Comparison of ENCODE assay signal across 35 mouse cellular contexts in genomic region chr2:19560071-19560470, GRCm38 (mm10). TPM values are rescaled to one million over a fixed set of nuclear protein-coding genes. Genes with fewer than 3 reads are reported as not detected.
DNase-seq lines count a peak whose midpoint lies in the region; ATAC-seq and TF ChIP-seq lines count a peak whose summit lies in the region.
"Had no signal": no experiment of that assay in that cellular context is flagged by ENCODE, and none has a peak within 500 bp of the region (broad histone marks: within the 10 kb centered on the region; RNA-seq: fewer than 3 reads in every experiment).

No protein-coding gene starts in this region.

- H3K27me3 ChIP-seq in kidney, adult 2 months (replicated peaks; ENCODE audit: control insufficient read depth, insufficient read depth, low read length) = no peaks in the 10 kb centered on the region
- H3K27me3 ChIP-seq in kidney, embryonic 15.5 days = no peaks in the 10 kb centered on the region
- no peaks in the 10 kb centered on the region for H3K27me3 ChIP-seq in lung, embryonic 16.5 days (ENCODE audit: control insufficient read depth, insufficient read depth, low read depth, low read length)
- no peaks in the 10 kb centered on the region for H3K27me3 ChIP-seq in liver, postnatal 0 days (ENCODE audit: insufficient read depth, low read length)
- H3K27me3 ChIP-seq: CH12.LX; embryonic facial prominence, embryonic 15.5 days; forebrain, embryonic 15.5 days; heart, embryonic 13.5 days; limb, embryonic 13.5 days; liver, embryonic 13.5 days had no signal

- no peaks in the 10 kb centered on the region for H3K4me1 ChIP-seq in kidney, adult 2 months (ENCODE audit: control insufficient read depth, insufficient read depth, low read length)
- no peaks in the 10 kb centered on the region for H3K4me1 ChIP-seq in kidney, embryonic 15.5 days
- no peaks in the 10 kb centered on the region for H3K4me1 ChIP-seq in lung, embryonic 16.5 days (replicated peaks; ENCODE audit: control insufficient read depth, insufficient read depth, low read length)
- H3K4me1 ChIP-seq in liver, postnatal 0 days (ENCODE audit: insufficient read depth) = no peaks in the 10 kb centered on the region
- H3K4me1 ChIP-seq: embryonic facial prominence, embryonic 15.5 days; forebrain, embryonic 15.5 days; liver, embryonic 13.5 days; midbrain, embryonic 10.5 days had no signal

- TF ChIP-seq CTCF in kidney, adult 2 months (conservative IDR thresholded peaks at IDR 0.05; ENCODE audit: insufficient read depth, insufficient read length, low read depth, low read length) = no peak
- TF ChIP-seq CTCF in liver, postnatal 0 days (IDR thresholded peaks at IDR 0.05; ENCODE audit: low read depth) = no peak

- no peak overlapping the region for H3K4me3 ChIP-seq in kidney, adult 2 months (ENCODE audit: insufficient read depth, low read depth, low read length)
- no peak overlapping the region for H3K4me3 ChIP-seq in kidney, embryonic 15.5 days (replicated peaks)
- no peak overlapping the region for H3K4me3 ChIP-seq in lung, embryonic 16.5 days (ENCODE audit: low read length)
- H3K4me3 ChIP-seq in liver, postnatal 0 days (ENCODE audit: low read depth, low read length) = no peak overlapping the region
- H3K4me3 ChIP-seq: embryonic facial prominence, embryonic 15.5 days; forebrain, embryonic 15.5 days; heart, embryonic 13.5 days; limb, embryonic 13.5 days; liver, embryonic 13.5 days; midbrain, embryonic 10.5 days; myocyte; neural tube, embryonic 13.5 days had no signal

- DNase-seq in kidney, adult 2 months = peak; percentile 72
- DNase-seq in kidney, postnatal 10 days = peak; percentile 6
- no peak for DNase-seq in layer of hippocampus, adult 8-10 months (ENCODE audit: low spot score in 2 of 2)
- no peak for DNase-seq in c-Kit-positive CD71-positive TER-119-positive erythroid progenitor cells, embryonic 14.5 days (ENCODE audit: low spot score)
- no peak for DNase-seq in liver, postnatal 0 days
- DNase-seq: adrenal gland, adult 2 months; B cell, adult 2 months; cerebellum, adult 18-20 months; cerebellum, postnatal 14 days; embryo, embryonic 11 days; gastrocnemius, postnatal 14 days; heart, adult 18-20 months; heart, postnatal 14 days; liver, embryonic 13.5 days; thymus, postnatal 14 days had no signal

- no peaks in the 10 kb centered on the region for H3K9me3 ChIP-seq in kidney, embryonic 15.5 days (replicated peaks)
- no peaks in the 10 kb centered on the region for H3K9me3 ChIP-seq in lung, embryonic 16.5 days (ENCODE audit: control insufficient read depth, low read length)
- no peaks in the 10 kb centered on the region for H3K9me3 ChIP-seq in liver, postnatal 0 days (ENCODE audit: low read length)
- H3K9me3 ChIP-seq: embryonic facial prominence, embryonic 15.5 days; forebrain, embryonic 15.5 days; G1E; heart, embryonic 13.5 days; limb, embryonic 13.5 days; liver, embryonic 13.5 days; midbrain, embryonic 10.5 days; neural tube, embryonic 13.5 days had no signal

- ATAC-seq in kidney, embryonic 15.5 days (replicated peaks; ENCODE audit: low FRiP score) = no peak
- ATAC-seq in lung, embryonic 16.5 days (ENCODE audit: low read depth) = peak; percentile 72
- ATAC-seq in liver, postnatal 0 days = no peak
- ATAC-seq: forebrain, embryonic 15.5 days; hindbrain, postnatal 0 days; intestine, embryonic 16.5 days; midbrain, embryonic 16.5 days had no signal

- H3K36me3 ChIP-seq in kidney, adult 2 months (ENCODE audit: control insufficient read depth, insufficient read depth, low read length) = no peaks in the 10 kb centered on the region
- no peaks in the 10 kb centered on the region for H3K36me3 ChIP-seq in kidney, embryonic 15.5 days
- no peaks in the 10 kb centered on the region for H3K36me3 ChIP-seq in lung, embryonic 16.5 days (ENCODE audit: control insufficient read depth, insufficient read depth, low read length)
- no peaks in the 10 kb centered on the region for H3K36me3 ChIP-seq in liver, postnatal 0 days (replicated peaks; ENCODE audit: insufficient read depth, low read length)
- H3K36me3 ChIP-seq: embryonic facial prominence, embryonic 15.5 days; forebrain, embryonic 15.5 days; G1E; heart, embryonic 13.5 days; limb, embryonic 13.5 days; liver, embryonic 13.5 days; midbrain, embryonic 10.5 days; neural tube, embryonic 13.5 days had no signal

- TF ChIP-seq EP300 in liver, postnatal 0 days (IDR thresholded peaks at IDR 0.05; ENCODE audit: low read depth) = no peak

- no peak overlapping the region for H3K27ac ChIP-seq in kidney, adult 2 months (ENCODE audit: insufficient read depth, low read depth, low read length)
- no peak overlapping the region for H3K27ac ChIP-seq in kidney, embryonic 15.5 days
- H3K27ac ChIP-seq in lung, embryonic 16.5 days (ENCODE audit: low read length) = no peak overlapping the region
- no peak overlapping the region for H3K27ac ChIP-seq in liver, postnatal 0 days (ENCODE audit: low read depth)
- H3K27ac ChIP-seq: embryonic facial prominence, embryonic 15.5 days; forebrain, embryonic 15.5 days; heart, embryonic 13.5 days; hindbrain, postnatal 0 days; limb, embryonic 13.5 days; liver, embryonic 13.5 days; macrophage; midbrain, embryonic 10.5 days; neural tube, embryonic 13.5 days had no signal

- WGBS in kidney, adult 2 months = 33% methylated on average over 4 of the region's 4 CpGs
- 63% methylated on average over 4 of the region's 4 CpGs for WGBS in kidney, embryonic 15.5 days
- WGBS in lung, embryonic 16.5 days = 46% methylated on average over 4 of the region's 4 CpGs
- 56% methylated on average over 4 of the region's 4 CpGs for WGBS in liver, postnatal 0 days (ENCODE audit: insufficient replicate concordance)

- no peak overlapping the region for H3K4me2 ChIP-seq in kidney, embryonic 15.5 days
- no peak overlapping the region for H3K4me2 ChIP-seq in lung, embryonic 16.5 days (ENCODE audit: low read depth, low read length)
- H3K4me2 ChIP-seq in liver, postnatal 0 days (ENCODE audit: low read depth, low read length) = no peak overlapping the region
- H3K4me2 ChIP-seq: embryonic facial prominence, embryonic 15.5 days; forebrain, embryonic 15.5 days; heart, embryonic 13.5 days; limb, embryonic 13.5 days; liver, embryonic 13.5 days; neural tube, embryonic 13.5 days had no signal

- H3K9ac ChIP-seq in kidney, embryonic 15.5 days = no peak overlapping the region
- no peak overlapping the region for H3K9ac ChIP-seq in lung, embryonic 16.5 days (ENCODE audit: low read length)
- H3K9ac ChIP-seq in liver, postnatal 0 days (replicated peaks) = no peak overlapping the region
- H3K9ac ChIP-seq: embryonic facial prominence, embryonic 15.5 days; forebrain, embryonic 15.5 days; heart, embryonic 13.5 days; limb, embryonic 13.5 days; liver, embryonic 13.5 days; neural tube, embryonic 13.5 days had no signal

- TF ChIP-seq POLR2A in kidney, adult 2 months (IDR thresholded peaks at IDR 0.05; ENCODE audit: low read depth, low read length) = no peak

RNA-seq across cellular contexts. Expression of gene 4921504E06Rik, which starts 6.4 kb away (rescaled TPM):
- polyA plus RNA-seq in kidney, adult 2 months (2012; rRNA removed) = not detected in 2 replicates
- not detected in 2 replicates for polyA plus RNA-seq in kidney, embryonic 15.5 days (2015; fragmentation: Nextera tagmentation; extraction: Ambion mirVana)
- polyA plus RNA-seq in lung, embryonic 16.5 days (2015; fragmentation: Nextera tagmentation; extraction: Ambion mirVana) = 0.14 TPM in 1 of 2 replicates, not detected in the other
- total RNA-seq in layer of hippocampus, adult 8-10 months (2022) = not detected
- polyA plus RNA-seq in liver, postnatal 0 days (2015; fragmentation: Nextera tagmentation; extraction: Ambion mirVana) = not detected in 2 replicates
- total RNA-seq: adrenal gland, adult 2 months; adrenal gland, postnatal 4 days; CH12.LX; G1E; gastrocnemius, postnatal 14 days; heart, adult 18-20 months; heart, postnatal 14 days; hindbrain, postnatal 0 days; left cerebral cortex, adult 18-20 months; left cerebral cortex, postnatal 25 days had no signal
- polyA plus RNA-seq: adrenal gland, adult 2 months; forebrain, embryonic 15.5 days; G1E; heart, embryonic 13.5 days; intestine, embryonic 16.5 days; limb, embryonic 13.5 days; liver, embryonic 13.5 days; macrophage; midbrain, embryonic 10.5 days; midbrain, embryonic 16.5 days; myocyte; neural tube, embryonic 13.5 days; spleen, adult 2 months; stomach, embryonic 14.5 days had no signal

Comparison
In these comparisons a context has a peak if more than half of its experiments do, and no peak if none do; other contexts are left out.
1. DNase-seq: peak in kidney, adult 2 months (single experiment) and kidney, postnatal 10 days (single experiment); none in layer of hippocampus, adult 8-10 months (0 of 2), c-Kit-positive CD71-positive TER-119-positive erythroid progenitor cells, embryonic 14.5 days (single experiment) and liver, postnatal 0 days (single experiment).